Mouse (Mus musculus): Measurements from ENCODE around the gene Pde1a.

DNA sequence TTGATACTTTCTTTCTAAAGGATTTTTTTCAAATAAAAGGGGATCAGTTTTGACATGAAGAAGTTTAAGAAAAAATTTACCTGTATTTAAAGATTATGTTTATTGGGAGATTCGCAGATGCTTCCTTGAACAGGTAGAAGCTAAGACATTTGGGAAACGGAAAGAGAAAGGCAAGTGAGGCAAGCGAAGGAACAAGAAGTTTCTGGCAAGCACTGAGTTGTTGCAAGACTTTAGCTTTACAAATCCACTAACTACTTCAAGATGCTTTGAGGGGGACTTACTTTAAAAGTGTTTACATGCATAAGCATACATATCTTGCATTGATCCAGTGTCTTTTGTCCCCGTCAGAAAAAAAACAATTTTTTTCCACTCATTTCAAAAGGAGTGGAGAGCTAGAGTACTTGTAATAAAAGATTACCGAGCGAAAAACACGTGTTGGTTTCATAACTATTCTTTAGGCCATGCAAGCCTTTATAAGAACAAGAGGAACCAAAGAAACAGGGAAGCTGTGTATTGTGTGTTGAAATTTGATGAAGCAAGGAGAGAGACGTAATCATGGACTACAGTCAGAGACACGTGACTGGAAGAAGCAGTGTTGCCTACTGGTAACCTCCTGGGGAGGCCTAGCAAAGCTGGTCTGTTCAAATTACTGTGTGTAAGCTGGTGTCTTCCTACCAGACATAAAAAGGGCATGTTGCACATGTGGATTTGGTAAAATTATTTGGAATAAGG lies 49.0 kb downstream of the Pde1a start:
- no peak for TF ChIP-seq CTCF (IDR thresholded peaks at IDR 0.05; ENCODE audit: borderline replicate concordance, insufficient read depth, low read length)
- no peak for TF ChIP-seq POLR2A (IDR thresholded peaks at IDR 0.05; ENCODE audit: low read depth, low read length)

Data from embryonic fibroblast, embryonic 13.5 days (primary cell).